ENCODE assay signal across 20 mouse cellular contexts in the genomic region with DNA sequence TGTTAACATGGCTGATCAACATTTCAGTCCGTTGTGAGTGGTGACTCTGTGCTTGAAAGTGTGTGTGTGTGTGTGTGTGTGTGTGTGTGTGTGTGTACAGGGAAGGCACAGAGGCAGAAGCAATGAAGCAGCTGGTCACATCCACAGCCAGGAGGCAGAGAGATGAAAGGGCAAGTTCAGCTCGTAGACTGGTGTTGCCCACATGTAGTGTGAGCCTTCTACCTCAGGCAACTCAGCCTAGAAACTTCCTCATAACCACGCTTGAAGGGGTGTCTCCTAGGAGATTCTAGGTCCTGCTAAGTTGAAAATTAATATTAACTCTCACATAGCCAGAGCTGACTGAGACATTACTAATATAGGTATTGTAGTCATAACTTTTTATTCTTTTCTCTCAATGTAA. TPM values are rescaled to one million over a fixed set of nuclear protein-coding genes. Genes with fewer than 3 reads are reported as not detected.
DNase-seq lines count a peak whose midpoint lies in the region; ATAC-seq and TF ChIP-seq lines count a peak whose summit lies in the region.
"Had no signal": no experiment of that assay in that cellular context is flagged by ENCODE, and none has a peak within 500 bp of the region (broad histone marks: within the 10 kb centered on the region; RNA-seq: fewer than 3 reads in every experiment).

No protein-coding gene starts in this region.

- no peaks in the 10 kb centered on the region for H3K27me3 ChIP-seq in kidney, embryonic 16.5 days (ENCODE audit: insufficient read depth, low read length)
- H3K27me3 ChIP-seq in kidney, postnatal 0 days (ENCODE audit: insufficient read depth, low read length), result no peaks in the 10 kb centered on the region
- H3K27me3 ChIP-seq: heart, embryonic 13.5 days; hindbrain, embryonic 12.5 days had no signal

- no peak overlapping the region for H3K4me2 ChIP-seq in kidney, embryonic 16.5 days (replicated peaks; ENCODE audit: low read depth, low read length)
- H3K4me2 ChIP-seq in kidney, postnatal 0 days (ENCODE audit: low read length), result no peak overlapping the region
- H3K4me2 ChIP-seq: heart, embryonic 13.5 days; hindbrain, embryonic 12.5 days had no signal

- 40% methylated on average over 3 of the region's 3 CpGs for WGBS in kidney, embryonic 16.5 days
- 37% methylated on average over 3 of the region's 3 CpGs for WGBS in kidney, postnatal 0 days

- DNase-seq in kidney, adult 18-20 months, result no peak
- DNase-seq in kidney, postnatal 0 days (ENCODE audit: low spot score), result no peak
- peak; percentile 15 to 50 for DNase-seq in kidney, postnatal 25 days
- DNase-seq in lung, adult 18-20 months, result no peak
- no peak for DNase-seq in heart, postnatal 25 days (ENCODE audit: low spot score)
- DNase-seq: adrenal gland, adult 8-10 months; adrenal gland, postnatal 36 days; cerebellum, adult 2 months; cerebellum, postnatal 10 days; gastrocnemius, adult 2 months; gastrocnemius, postnatal 25 days; heart, postnatal 4 days had no signal

- H3K4me3 ChIP-seq in kidney, embryonic 16.5 days (ENCODE audit: low read length), result no peak overlapping the region
- no peak overlapping the region for H3K4me3 ChIP-seq in kidney, postnatal 0 days (replicated peaks; ENCODE audit: low read depth, low read length)
- H3K4me3 ChIP-seq: embryonic facial prominence, embryonic 10.5 days; forebrain, embryonic 10.5 days; gastrocnemius, adult 2 months; heart, embryonic 13.5 days; hindbrain, embryonic 12.5 days had no signal

- ATAC-seq in kidney, embryonic 16.5 days (ENCODE audit: low FRiP score, low TSS enrichment), result no peak
- ATAC-seq in kidney, postnatal 0 days (replicated peaks; ENCODE audit: low FRiP score, low read depth), result no peak
- ATAC-seq: CD4-positive, CD25-positive, alpha-beta regulatory T cell, adult 4 months; forebrain, embryonic 14.5 days had no signal

- H3K9me3 ChIP-seq in kidney, embryonic 16.5 days (ENCODE audit: low read length), result no peaks in the 10 kb centered on the region
- no peaks in the 10 kb centered on the region for H3K9me3 ChIP-seq in kidney, postnatal 0 days (replicated peaks; ENCODE audit: low read length)
- H3K9me3 ChIP-seq: embryonic facial prominence, embryonic 10.5 days; forebrain, embryonic 10.5 days; G1E; heart, embryonic 13.5 days; hindbrain, embryonic 12.5 days had no signal

- H3K27ac ChIP-seq in kidney, embryonic 16.5 days (ENCODE audit: low read length), result 0 out of 2 replicates have a peak overlapping the region, but pooled peaks have one; percentile 46
- peak overlapping the region; percentile 54 for H3K27ac ChIP-seq in kidney, postnatal 0 days
- H3K27ac ChIP-seq: embryonic facial prominence, embryonic 10.5 days; forebrain, embryonic 10.5 days; gastrocnemius, adult 2 months; heart, embryonic 13.5 days; hindbrain, embryonic 12.5 days had no signal

- intact Hi-C loops in heart, postnatal 25 days (cut with DNase I), result no loop called here

- 0 out of 2 replicates have a peak, but pooled peaks cover 4% of the 10 kb centered on the region for H3K4me1 ChIP-seq in kidney, embryonic 16.5 days (ENCODE audit: insufficient read depth, low read length)
- 0 out of 2 replicates have a peak, but pooled peaks cover 4% of the 10 kb centered on the region for H3K4me1 ChIP-seq in kidney, postnatal 0 days (replicated peaks; ENCODE audit: insufficient read depth, low read length)

- no peak overlapping the region for H3K9ac ChIP-seq in kidney, embryonic 16.5 days (replicated peaks; ENCODE audit: low read length)
- no peak overlapping the region for H3K9ac ChIP-seq in kidney, postnatal 0 days (ENCODE audit: low read depth, low read length)
- H3K9ac ChIP-seq: heart, embryonic 13.5 days; hindbrain, embryonic 12.5 days had no signal

- no peak for TF ChIP-seq CTCF in kidney, postnatal 0 days (IDR thresholded peaks at IDR 0.05; ENCODE audit: low read depth)

- H3K36me3 ChIP-seq in kidney, embryonic 16.5 days (ENCODE audit: insufficient read depth, low read length), result no peaks in the 10 kb centered on the region
- no peaks in the 10 kb centered on the region for H3K36me3 ChIP-seq in kidney, postnatal 0 days (ENCODE audit: insufficient read depth, low read length)
- H3K36me3 ChIP-seq: embryonic facial prominence, embryonic 10.5 days; forebrain, embryonic 10.5 days; G1E; heart, embryonic 13.5 days; hindbrain, embryonic 12.5 days had no signal

RNA-seq across cellular contexts. Expression of gene Fyttd1, which starts 3.9 kb away (rescaled TPM):
- polyA plus RNA-seq in kidney, embryonic 16.5 days (2015; fragmentation: Nextera tagmentation; extraction: Ambion mirVana), result 102 and 109 TPM in 2 replicates
- 113 and 115 TPM in 2 replicates for polyA plus RNA-seq in kidney, postnatal 0 days (2015; fragmentation: Nextera tagmentation; extraction: Ambion mirVana)
- total RNA-seq in heart, postnatal 25 days (2021), result 100 to 1,000 TPM; 106 to 109 TPM

RNA-seq across cellular contexts. Expression of gene Rubcn, which starts 4.2 kb away (rescaled TPM):
- polyA plus RNA-seq in kidney, embryonic 16.5 days (2015; fragmentation: Nextera tagmentation; extraction: Ambion mirVana), result 23.7 and 24.2 TPM in 2 replicates
- polyA plus RNA-seq in kidney, postnatal 0 days (2015; fragmentation: Nextera tagmentation; extraction: Ambion mirVana), result 12.0 and 14.1 TPM in 2 replicates
- 10 to 100 TPM; 27.8 to 32.4 TPM for total RNA-seq in heart, postnatal 25 days (2021)

RNA-seq across cellular contexts. Expression of gene Lrch3, which starts 40.5 kb away (rescaled TPM):
- polyA plus RNA-seq in kidney, embryonic 16.5 days (2015; fragmentation: Nextera tagmentation; extraction: Ambion mirVana), result 22.7 and 23.7 TPM in 2 replicates
- polyA plus RNA-seq in kidney, postnatal 0 days (2015; fragmentation: Nextera tagmentation; extraction: Ambion mirVana), result 14.1 and 15.6 TPM in 2 replicates
- total RNA-seq in heart, postnatal 25 days (2021), result 10 to 100 TPM; 25.9 to 27.2 TPM

Comparison
In these comparisons a context has a peak if more than half of its experiments do, and no peak if none do; other contexts are left out.
1. DNase-seq: peak in kidney, postnatal 25 days (2 of 2); none in kidney, adult 18-20 months (single experiment), kidney, postnatal 0 days (single experiment), lung, adult 18-20 months (0 of 2) and heart, postnatal 25 days (single experiment).